8 mouse cellular contexts compared by ENCODE assay signal in the genomic region with DNA sequence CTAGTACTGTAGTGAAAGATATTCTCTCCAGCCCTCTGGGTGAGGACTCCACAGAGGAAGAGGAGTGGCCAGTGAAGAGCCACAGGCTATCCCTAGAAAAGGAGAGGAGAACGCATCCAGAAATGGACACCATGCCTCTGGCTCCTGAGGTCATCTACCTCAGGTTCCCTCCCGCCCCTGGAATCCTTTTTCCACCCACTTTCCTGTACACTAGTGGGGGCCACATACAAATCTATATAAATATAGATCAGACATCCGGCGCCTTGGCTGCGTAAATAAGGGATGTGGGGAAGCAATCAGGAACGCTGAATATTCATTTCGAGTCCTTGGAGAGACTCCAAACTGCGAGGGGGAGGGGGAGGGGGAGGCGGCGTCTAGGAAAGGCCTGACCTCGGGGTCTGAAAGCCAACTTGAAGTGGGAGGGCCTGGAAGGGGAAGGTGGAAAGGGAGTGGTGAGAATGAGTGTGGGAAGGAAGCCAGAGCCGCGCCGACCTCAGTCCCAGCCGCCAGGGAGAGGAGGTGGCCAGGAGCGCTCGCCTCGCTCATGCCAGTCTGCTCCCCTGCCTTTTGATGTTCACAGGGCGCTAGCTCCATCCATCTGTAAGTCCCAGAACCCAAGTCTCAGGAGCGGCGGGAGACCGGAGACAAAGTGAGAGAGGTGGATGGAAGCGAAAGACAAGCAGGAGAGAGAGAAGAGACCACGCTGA. TPM values are rescaled to one million over a fixed set of nuclear protein-coding genes. Genes with fewer than 3 reads are reported as not detected.
DNase-seq lines count a peak whose midpoint lies in the region; ATAC-seq lines count a peak whose summit lies in the region.

A gene (plus strand): TSS at position 441 of the 707 bp plus-strand sequence.

- H3K4me1 ChIP-seq in intestine, embryonic 16.5 days (ENCODE audit: control insufficient read depth, insufficient read depth, low read length) = no peaks in the 10 kb centered on the region
- H3K4me1 ChIP-seq in limb, embryonic 12.5 days (replicated peaks) = peaks cover 31% of the 10 kb centered on the region
- H3K4me1 ChIP-seq in midbrain, embryonic 14.5 days (ENCODE audit: control insufficient read depth, insufficient read depth, low read length) = peaks cover 7% of the 10 kb centered on the region; the same call in 1 of the 2 replicates

- H3K27me3 ChIP-seq in intestine, embryonic 16.5 days (replicated peaks; ENCODE audit: control insufficient read depth, insufficient read depth, low read length) = no peaks in the 10 kb centered on the region
- no peaks in the 10 kb centered on the region for H3K27me3 ChIP-seq in limb, embryonic 12.5 days
- no peaks in the 10 kb centered on the region for H3K27me3 ChIP-seq in midbrain, embryonic 14.5 days (ENCODE audit: control insufficient read depth, insufficient read depth, low read length)

- no peaks in the 10 kb centered on the region for H3K9me3 ChIP-seq in intestine, embryonic 16.5 days (ENCODE audit: control insufficient read depth, low read length)
- no peaks in the 10 kb centered on the region for H3K9me3 ChIP-seq in limb, embryonic 12.5 days
- no peaks in the 10 kb centered on the region for H3K9me3 ChIP-seq in midbrain, embryonic 14.5 days (ENCODE audit: control insufficient read depth, low read length)

- peak within 1 kb of the TSS; percentile 77 for H3K9ac ChIP-seq in intestine, embryonic 16.5 days (ENCODE audit: low read depth, low read length)
- H3K9ac ChIP-seq in limb, embryonic 12.5 days (replicated peaks) = peak within 1 kb of the TSS; percentile 73
- peak within 1 kb of the TSS; percentile 39 for H3K9ac ChIP-seq in midbrain, embryonic 14.5 days (replicated peaks; ENCODE audit: low read length)

- peak; percentile 63 for ATAC-seq in granulocyte monocyte progenitor cell, adult 5-6 weeks (replicated peaks; ENCODE audit: poor library complexity, severe bottlenecking)
- peak; percentile 88 for ATAC-seq in intestine, embryonic 16.5 days
- peak; percentile 83 for ATAC-seq in limb, embryonic 12.5 days (ENCODE audit: insufficient number of reproducible peaks, insufficient read depth, low FRiP score, low TSS enrichment, low read depth)
- peak; percentile 66 for ATAC-seq in midbrain, embryonic 14.5 days (ENCODE audit: low FRiP score, low TSS enrichment)

- H3K4me3 ChIP-seq in intestine, embryonic 16.5 days (ENCODE audit: low read length) = peak within 1 kb of the TSS; percentile 59
- peak within 1 kb of the TSS; percentile 53 for H3K4me3 ChIP-seq in limb, embryonic 12.5 days (replicated peaks)
- peak within 1 kb of the TSS; percentile 36 for H3K4me3 ChIP-seq in midbrain, embryonic 14.5 days (replicated peaks; ENCODE audit: low read depth, low read length)

- peak within 1 kb of the TSS; percentile 62 for H3K4me2 ChIP-seq in intestine, embryonic 16.5 days (ENCODE audit: low read depth, low read length)
- peak within 1 kb of the TSS; percentile 75 for H3K4me2 ChIP-seq in limb, embryonic 12.5 days
- peak within 1 kb of the TSS; percentile 62 for H3K4me2 ChIP-seq in midbrain, embryonic 14.5 days (ENCODE audit: low read length)

- H3K27ac ChIP-seq in intestine, embryonic 16.5 days (ENCODE audit: low read length) = peak within 1 kb of the TSS; percentile 84
- peak within 1 kb of the TSS; percentile 76 for H3K27ac ChIP-seq in limb, embryonic 12.5 days
- no peak within 1 kb of the TSS for H3K27ac ChIP-seq in midbrain, embryonic 14.5 days (replicated peaks; ENCODE audit: low read depth, low read length)

- H3K36me3 ChIP-seq in intestine, embryonic 16.5 days (ENCODE audit: control insufficient read depth, insufficient read depth, low read length) = no peaks in the 10 kb centered on the region
- no peaks in the 10 kb centered on the region for H3K36me3 ChIP-seq in limb, embryonic 12.5 days
- no peaks in the 10 kb centered on the region for H3K36me3 ChIP-seq in midbrain, embryonic 14.5 days (ENCODE audit: control insufficient read depth, insufficient read depth, low read length)

- WGBS in intestine, embryonic 16.5 days = 6% methylated on average over 24 of the region's 24 CpGs
- 3% methylated on average over 24 of the region's 24 CpGs for WGBS in limb, embryonic 12.5 days
- 8% methylated on average over 24 of the region's 24 CpGs for WGBS in midbrain, embryonic 14.5 days

- peak; percentile 61 to 70 for DNase-seq in adrenal gland, adult 18-20 months (ENCODE audit: low spot score in 2 of 2)
- DNase-seq in embryo, embryonic 9.5 days (ENCODE audit: extremely low spot score) = peak; percentile 65
- peak; percentile 58 for DNase-seq in midbrain, embryonic 14.5 days
- peak; percentile 9 for DNase-seq in telencephalon, adult 2 months (ENCODE audit: low read depth, low spot score)
- no peak for DNase-seq in spleen, postnatal 14 days (ENCODE audit: low spot score in 2 of 2)

RNA-seq across cellular contexts. Expression of the gene that starts here (rescaled TPM):
- total RNA-seq in adrenal gland, adult 18-20 months (2021) = 10 to 100 TPM; 55.3 to 59.2 TPM
- not detected in 2 replicates for total RNA-seq in granulocyte monocyte progenitor cell, adult 5-6 weeks (2014; fragmentation: Nextera tagmentation)
- not detected in 2 replicates for total RNA-seq in granulocyte monocyte progenitor cell, adult 5-6 weeks (2017)
- polyA plus RNA-seq in intestine, embryonic 16.5 days (2015; fragmentation: Nextera tagmentation; extraction: Ambion mirVana) = 46.6 and 49.0 TPM in 2 replicates
- 36.4 and 37.2 TPM in 2 replicates for polyA plus RNA-seq in limb, embryonic 12.5 days (2016; fragmentation: Nextera tagmentation; extraction: Ambion mirVana)
- polyA plus RNA-seq in midbrain, embryonic 14.5 days (2014; fragmentation: Nextera tagmentation; extraction: Ambion mirVana) = 7.3 and 18.9 TPM in 2 replicates

Comparison
In these comparisons a context has a peak if more than half of its experiments do, and no peak if none do; other contexts are left out.
1. RNA of the gene that starts here (total RNA-seq): 55.3 to 59.2 TPM in adrenal gland, adult 18-20 months; not detected in granulocyte monocyte progenitor cell, adult 5-6 weeks; every median in the first group is over 10 times any median in the second.
2. Peak in ATAC-seq in granulocyte monocyte progenitor cell, adult 5-6 weeks; RNA of the gene not detected or under 1 TPM.
3. DNase-seq: peak in adrenal gland, adult 18-20 months (2 of 2), embryo, embryonic 9.5 days (single experiment), midbrain, embryonic 14.5 days (single experiment) and telencephalon, adult 2 months (single experiment); none in spleen, postnatal 14 days (0 of 2).
4. Peak in every context shown above with its lines, with median percentiles within 50 percentile points of each other: ATAC-seq, H3K4me2 ChIP-seq, H3K4me3 ChIP-seq and H3K9ac ChIP-seq.